Mouse (Mus musculus) left cerebral cortex, postnatal 10 days (tissue): ENCODE measurements around the gene Spata33. TPM values are rescaled to one million over a fixed set of nuclear protein-coding genes. Genes with fewer than 3 reads are reported as not detected.
"Not testable (repeated sequence)": the region's sequence is repeated elsewhere in the genome, so short reads cannot be mapped to it uniquely, and the experiment has no call there.

Experiments
- DNase-seq, 2 experiments: peaks; one replicate each; pipeline ENCODE4 v3.0.0; 2021 to 2022; ENCODE audit warnings: low spot score in 2 of 2, mixed read lengths in 1 of 2; ENCODE audit errors: extremely low spot score in 1 of 2
- intact Hi-C: fragments of 180-260 bp; cut with DNase I; formaldehyde crosslinking; loops from one replicate; pipeline ENCODE4 v1.15.1; 2025
- total RNA-seq, 2 experiments: library from RNA; stranded (reverse); gene quantifications; 2 replicates each; pipeline ENCODE4 v1.2.3; 2021

Spata33 gene
- total RNA-seq, 2 experiments from 2014 or later, result 6.3 to 7.5 TPM

GRCm38 (mm10) chr8:123254099-123254885, 41.7 kb downstream of the Spata33 start, which contains the start of the genes Zfp276 and Vps9d1:
TSS of gene Zfp276 (plus strand) at chr8:123254195.
TSS of gene Vps9d1 (minus strand) at chr8:123254348.
- intact Hi-C loops, result loop anchor here (10.0 kb wide), 1 partner anchor 111 kb away; no protein-coding TSS in a partner anchor
- DNase-seq, result peak; percentile 68 to 94

GRCm38 (mm10) chr8:123255170-123255569, 42.5 kb downstream of the Spata33 start:
- intact Hi-C loops, result loop anchor here (10.0 kb wide), 1 partner anchor 110 kb away; no protein-coding TSS in a partner anchor
- DNase-seq, result no peak

GRCm38 (mm10) chr8:123257114-123257513, 44.5 kb downstream of the Spata33 start:
- intact Hi-C loops, result loop anchor here (10.0 kb wide), 1 partner anchor 108 kb away; no protein-coding TSS in a partner anchor
- no peak for DNase-seq

DNA sequence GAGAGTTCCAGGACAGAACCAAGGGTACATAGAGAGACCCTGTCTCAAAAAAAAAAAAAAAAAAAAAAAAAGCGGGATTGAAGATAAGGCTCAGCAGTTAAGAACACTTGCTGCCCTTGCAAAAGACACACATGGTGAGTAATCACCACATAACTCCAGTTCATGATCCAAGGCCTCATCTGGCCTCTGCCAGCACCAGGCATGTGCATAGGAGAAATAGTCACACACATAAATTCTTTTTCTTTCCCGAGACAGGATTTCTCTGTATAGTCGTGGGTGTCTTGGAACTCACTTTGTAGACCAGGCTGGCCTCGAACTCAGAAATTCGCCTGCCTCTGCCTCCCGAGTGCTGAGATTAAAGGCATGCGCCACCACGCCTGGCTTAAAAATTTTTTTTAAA, 45.0 kb downstream of the Spata33 start:
- intact Hi-C loops, result loop anchor here (10.0 kb wide), 1 partner anchor 107 kb away; no protein-coding TSS in a partner anchor

DNA sequence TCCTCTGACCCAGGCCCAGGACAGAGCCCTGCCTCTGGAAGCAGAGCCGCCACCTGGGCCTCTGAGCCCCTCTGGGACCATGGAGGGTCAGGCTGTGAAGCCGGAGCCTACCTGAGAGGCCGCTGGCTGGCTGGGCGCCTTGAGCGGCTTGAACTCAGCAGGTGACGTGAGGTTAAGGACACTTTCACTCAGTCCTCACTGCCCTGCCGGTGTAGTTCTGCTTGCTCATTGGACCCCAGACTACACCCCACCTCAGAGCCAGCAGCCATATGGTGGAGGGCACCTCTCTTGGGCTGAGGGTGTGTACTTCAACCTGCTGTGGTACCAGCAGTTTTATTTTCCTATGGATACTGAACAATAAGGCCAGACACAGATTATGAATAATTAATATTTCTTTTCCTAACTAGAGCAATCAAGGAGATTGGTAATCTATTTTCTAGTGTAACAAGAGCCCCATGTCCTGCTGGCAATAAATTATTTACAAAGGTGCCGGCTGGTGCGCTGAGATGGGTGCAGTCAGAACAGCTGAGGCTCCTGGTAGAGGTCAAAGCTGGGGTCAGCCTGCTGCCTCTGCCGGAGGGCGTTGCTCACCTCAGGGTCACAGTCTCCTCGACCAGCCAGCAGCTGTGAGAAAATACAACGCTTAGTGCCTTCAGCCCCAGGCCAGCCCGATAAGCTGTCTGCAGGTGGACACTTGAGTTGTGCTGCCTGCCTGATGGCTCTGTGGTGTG, 55.5 kb downstream of the Spata33 start:
- intact Hi-C loops, result no loop called here

More for the DNA sequence above, 45.0 kb downstream of the Spata33 start:
- DNase-seq, result not testable (repeated sequence)

DNA sequence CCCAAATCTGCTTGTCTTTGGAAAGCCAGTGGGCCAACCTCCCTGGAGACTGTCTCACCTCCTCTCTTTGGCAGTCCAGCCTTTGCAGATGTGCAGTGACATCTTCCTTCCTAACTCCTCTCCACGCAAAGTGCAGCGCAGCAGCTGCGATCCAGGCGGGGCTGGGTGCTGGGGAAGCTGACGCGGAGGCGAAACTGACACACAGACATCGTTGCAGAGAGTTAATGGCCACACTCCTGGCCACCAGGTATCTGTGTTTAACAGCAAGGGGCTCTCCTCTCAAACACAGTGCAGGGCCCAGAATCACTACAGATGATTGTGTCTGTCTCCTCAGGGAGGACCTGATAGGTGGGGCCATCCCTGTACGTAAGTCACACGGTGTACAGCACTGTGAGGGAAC, 58.5 kb downstream of the Spata33 start:
- intact Hi-C loops, result no loop called here
- DNase-seq, result no peak

More for the DNA sequence above, 55.5 kb downstream of the Spata33 start:
- no peak for DNase-seq

Other genes starting within 250 kb of the Spata33 start
- 100 to 1,000 TPM; 137 to 138 TPM for gene Ankrd11, start 170.6 kb upstream of the Spata33 start, total RNA-seq
- 10 to 100 TPM; 70.4 to 71.3 TPM for gene Spg7, start 149.9 kb upstream of the Spata33 start, total RNA-seq
- gene Rpl13, start 110.5 kb upstream of the Spata33 start, total RNA-seq, result 100 to 1,000 TPM; 451 to 456 TPM
- gene Cpne7, start 95.5 kb upstream of the Spata33 start, total RNA-seq, result 10 to 100 TPM; 75.7 to 94.1 TPM
- gene Sult5a1, start 54.5 kb upstream of the Spata33 start, total RNA-seq, result not detected
- not detected for gene Dpep1, start 26.6 kb upstream of the Spata33 start, total RNA-seq
- gene Chmp1a, start 69 bp upstream of the Spata33 start, total RNA-seq, result 100 to 1,000 TPM; 111 to 130 TPM
- 10 to 100 TPM; 69.3 to 69.5 TPM for gene Cdk10, start 12.0 kb downstream of the Spata33 start, total RNA-seq
- 100 to 1,000 TPM; 111 to 118 TPM for gene Spata2l, start 23.4 kb downstream of the Spata33 start, total RNA-seq
- gene Zfp276, start 41.4 kb downstream of the Spata33 start, total RNA-seq, result 10 to 100 TPM; 21.6 to 25.2 TPM
- gene Vps9d1, start 41.5 kb downstream of the Spata33 start, total RNA-seq, result 10 to 100 TPM; 72.7 to 74.6 TPM
- gene Fanca, start 105.7 kb downstream of the Spata33 start, total RNA-seq, result 1 to 10 TPM; 4.0 to 4.1 TPM
- gene Spire2, start 119.9 kb downstream of the Spata33 start, total RNA-seq, result 10 to 100 TPM; 16.2 to 17.4 TPM
- 100 to 1,000 TPM; 498 to 558 TPM for gene Tcf25, start 160.9 kb downstream of the Spata33 start, total RNA-seq
- not detected for gene Mc1r, start 194.3 kb downstream of the Spata33 start, total RNA-seq
- 1,000 to 10,000 TPM; 1,287 to 1,390 TPM for gene Tubb3, start 198.6 kb downstream of the Spata33 start, total RNA-seq
- gene Def8, start 210.7 kb downstream of the Spata33 start, total RNA-seq, result 10 to 100 TPM; 75.4 to 77.6 TPM